Mouse (Mus musculus): ENCODE data around the gene Galnt11.
"Not testable (repeated sequence)": the region's sequence is repeated elsewhere in the genome, so short reads cannot be mapped to it uniquely, and the experiment has no call there.

Galnt11 gene

GRCm38 (mm10) chr5:25221604-25222003, at the start of gene Galnt11:
Gene Galnt11, plus strand, starts transcription at chr5:25221904.
- DNase-seq (ENCODE audit: low read depth, low spot score), result no peak

GRCm38 (mm10) chr5:25177937-25178336, 43.8 kb upstream of the Galnt11 start:
- not testable (repeated sequence) for DNase-seq (ENCODE audit: low read depth, low spot score)

DNA sequence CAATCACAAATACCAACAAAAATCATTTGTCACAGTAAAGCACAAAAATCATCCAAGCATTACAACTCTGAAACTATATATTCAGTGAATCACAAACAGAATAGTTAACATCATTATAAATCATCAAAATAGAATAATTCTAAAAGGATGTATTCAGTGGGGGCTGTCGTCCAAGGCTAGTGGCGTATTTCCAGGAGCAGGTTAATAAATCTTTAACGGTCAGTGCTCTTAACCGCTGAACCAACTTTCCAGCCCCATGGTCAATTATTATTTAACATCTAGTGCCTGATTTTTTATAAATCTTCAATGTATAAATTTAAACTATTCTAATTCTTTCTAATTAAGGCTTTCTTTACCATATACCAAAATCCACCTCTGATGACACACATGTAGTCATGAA, 43.2 kb upstream of the Galnt11 start:
- DNase-seq (ENCODE audit: low read depth, low spot score), result not testable (repeated sequence)

DNA sequence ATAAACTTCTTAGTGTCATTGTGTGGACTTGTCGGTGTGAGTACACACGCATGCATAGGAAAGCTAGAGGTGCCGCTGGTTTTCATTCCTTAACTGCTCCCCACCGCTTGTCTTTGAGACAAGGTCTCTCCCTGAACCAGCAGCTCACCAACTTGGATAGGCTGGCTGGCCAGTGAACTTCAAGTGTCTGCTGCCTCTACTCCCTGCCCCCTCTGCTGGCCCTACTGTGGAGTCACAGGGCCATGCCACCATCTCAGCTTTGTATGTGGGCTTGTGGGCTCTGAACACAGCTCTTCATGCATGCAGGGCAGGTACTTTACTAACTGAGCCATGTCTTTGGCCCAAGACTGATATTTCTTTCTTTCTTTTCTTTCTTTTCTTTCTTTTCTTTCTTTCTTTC, 42.4 kb upstream of the Galnt11 start:
- DNase-seq (ENCODE audit: low read depth, low spot score), result peak; percentile 35

- DNase-seq (ENCODE audit: low read depth, low spot score), result no peak
Measured at GRCm38 (mm10) chr5:25179936-25180488, 41.7 kb upstream of the Galnt11 start.

DNA sequence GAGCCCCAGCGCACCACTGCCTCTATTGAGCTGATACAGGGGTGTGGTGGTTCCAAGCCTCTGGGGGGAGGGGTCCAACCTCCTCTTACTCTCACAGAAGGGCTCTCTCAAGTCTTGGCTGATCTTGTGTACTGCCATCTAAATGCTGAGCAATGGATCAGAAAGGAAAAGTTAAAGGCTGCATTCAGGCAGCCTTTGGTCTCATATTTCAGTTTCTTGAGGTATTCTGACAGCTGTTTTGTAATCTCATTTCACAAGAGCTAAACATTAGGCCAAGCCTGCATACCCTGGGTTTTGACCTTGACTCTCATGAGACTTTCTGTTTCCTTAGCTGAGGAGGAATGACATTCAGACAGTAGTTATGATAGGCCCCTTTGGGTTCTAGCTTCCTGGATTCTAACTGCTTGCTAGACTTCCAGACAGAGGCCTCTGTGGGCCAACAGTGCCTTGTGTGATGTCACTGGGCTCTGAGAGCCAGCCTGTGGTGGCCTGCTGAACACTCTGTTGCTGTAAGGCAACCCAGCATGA, 40.6 kb upstream of the Galnt11 start, which contains the start of gene Galntl5:
Gene Galntl5 (plus strand): TSS at position 457 of the 528 bp plus-strand sequence.
- DNase-seq (ENCODE audit: low read depth, low spot score), result no peak

DNA sequence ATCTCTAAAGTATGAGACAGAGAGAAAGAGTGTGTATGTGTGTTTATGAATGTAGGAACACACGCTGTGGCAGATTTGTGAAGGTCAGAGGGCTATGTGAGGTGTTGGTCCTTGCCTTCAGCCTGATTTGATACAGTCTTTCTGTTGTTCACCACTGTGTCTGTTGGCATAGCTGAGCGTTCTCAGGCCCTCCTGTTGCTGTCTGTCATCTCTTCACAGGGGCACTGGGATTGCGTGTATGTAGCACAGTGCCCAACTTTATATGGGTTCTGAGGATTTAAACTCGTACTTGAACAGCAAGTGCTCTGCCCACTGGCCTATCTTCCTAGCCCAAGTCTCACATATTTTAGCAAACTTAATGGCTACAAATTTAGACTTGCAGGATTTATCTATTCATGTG, 38.1 kb upstream of the Galnt11 start:
- no peak for DNase-seq (ENCODE audit: low read depth, low spot score)

- no peak for DNase-seq (ENCODE audit: low read depth, low spot score)
Measured at GRCm38 (mm10) chr5:25184594-25184993, 37.1 kb upstream of the Galnt11 start.

GRCm38 (mm10) chr5:25187727-25188126, 34.0 kb upstream of the Galnt11 start:
- DNase-seq (ENCODE audit: low read depth, low spot score), result no peak

DNA sequence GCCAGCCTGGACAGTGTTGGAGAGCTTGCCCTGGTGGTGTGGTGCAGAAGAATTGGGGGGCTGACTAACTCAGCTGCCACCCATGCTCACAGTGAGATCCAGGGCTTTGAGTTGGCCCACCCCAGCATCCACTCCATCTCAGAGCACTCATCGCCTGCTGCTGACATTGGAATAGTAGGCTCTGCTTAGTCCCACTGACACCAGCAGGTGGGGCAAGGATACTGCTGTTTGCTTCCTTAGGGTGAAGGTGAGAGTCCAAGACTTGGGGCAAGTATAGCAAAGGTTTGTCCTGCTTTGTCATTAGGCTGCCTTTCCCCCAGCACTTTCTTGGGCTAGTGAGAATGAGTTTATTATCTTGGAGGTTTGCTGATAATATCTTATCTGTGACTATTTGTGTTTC, 32.9 kb upstream of the Galnt11 start:
- DNase-seq (ENCODE audit: low read depth, low spot score), result peak; percentile 44

GRCm38 (mm10) chr5:25190521-25190920, 31.2 kb upstream of the Galnt11 start:
- no peak for DNase-seq (ENCODE audit: low read depth, low spot score)

- no peak for DNase-seq (ENCODE audit: low read depth, low spot score)
Measured at GRCm38 (mm10) chr5:25211872-25212271, 9.8 kb upstream of the Galnt11 start.

DNA sequence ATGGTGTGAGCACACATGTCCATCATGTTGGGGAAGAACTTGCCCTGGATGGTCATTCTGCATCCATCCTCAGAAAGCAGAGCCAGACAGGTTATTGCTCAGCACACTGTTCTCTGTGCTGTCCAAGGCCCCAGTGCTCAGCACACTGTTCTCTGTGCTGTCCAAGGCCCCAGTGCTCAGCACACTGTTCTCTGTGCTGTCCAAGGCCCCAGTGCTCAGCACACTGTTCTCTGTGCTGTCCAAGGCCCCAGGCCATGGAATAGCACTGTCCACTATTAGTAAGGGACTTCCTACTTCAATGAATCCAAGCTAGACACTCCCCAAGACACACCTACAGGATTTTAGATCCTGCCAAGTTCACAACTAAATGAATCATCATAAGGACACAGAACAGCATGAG, 8.5 kb upstream of the Galnt11 start:
- not testable (repeated sequence) for DNase-seq (ENCODE audit: low read depth, low spot score)

DNA sequence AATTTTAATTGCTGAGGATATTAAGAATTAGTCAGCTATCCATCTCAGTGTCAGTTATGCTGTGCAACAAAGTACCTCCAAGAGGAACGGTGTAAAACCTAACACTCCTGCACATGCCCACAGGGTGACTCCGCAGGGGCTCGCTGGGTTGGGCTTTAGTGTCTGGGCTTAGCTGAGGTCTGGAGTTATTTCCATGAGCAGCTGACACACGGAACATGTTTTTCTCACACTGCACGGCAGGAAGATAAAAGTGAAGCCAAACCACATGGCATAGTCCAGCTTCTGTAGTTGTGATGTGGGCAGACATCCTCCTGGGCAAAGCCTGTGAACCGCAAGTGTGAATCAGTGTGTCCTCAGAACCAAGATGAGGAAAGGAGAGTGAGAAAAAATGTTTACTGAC, 6.7 kb upstream of the Galnt11 start:
- no peak for DNase-seq (ENCODE audit: low read depth, low spot score)

DNA sequence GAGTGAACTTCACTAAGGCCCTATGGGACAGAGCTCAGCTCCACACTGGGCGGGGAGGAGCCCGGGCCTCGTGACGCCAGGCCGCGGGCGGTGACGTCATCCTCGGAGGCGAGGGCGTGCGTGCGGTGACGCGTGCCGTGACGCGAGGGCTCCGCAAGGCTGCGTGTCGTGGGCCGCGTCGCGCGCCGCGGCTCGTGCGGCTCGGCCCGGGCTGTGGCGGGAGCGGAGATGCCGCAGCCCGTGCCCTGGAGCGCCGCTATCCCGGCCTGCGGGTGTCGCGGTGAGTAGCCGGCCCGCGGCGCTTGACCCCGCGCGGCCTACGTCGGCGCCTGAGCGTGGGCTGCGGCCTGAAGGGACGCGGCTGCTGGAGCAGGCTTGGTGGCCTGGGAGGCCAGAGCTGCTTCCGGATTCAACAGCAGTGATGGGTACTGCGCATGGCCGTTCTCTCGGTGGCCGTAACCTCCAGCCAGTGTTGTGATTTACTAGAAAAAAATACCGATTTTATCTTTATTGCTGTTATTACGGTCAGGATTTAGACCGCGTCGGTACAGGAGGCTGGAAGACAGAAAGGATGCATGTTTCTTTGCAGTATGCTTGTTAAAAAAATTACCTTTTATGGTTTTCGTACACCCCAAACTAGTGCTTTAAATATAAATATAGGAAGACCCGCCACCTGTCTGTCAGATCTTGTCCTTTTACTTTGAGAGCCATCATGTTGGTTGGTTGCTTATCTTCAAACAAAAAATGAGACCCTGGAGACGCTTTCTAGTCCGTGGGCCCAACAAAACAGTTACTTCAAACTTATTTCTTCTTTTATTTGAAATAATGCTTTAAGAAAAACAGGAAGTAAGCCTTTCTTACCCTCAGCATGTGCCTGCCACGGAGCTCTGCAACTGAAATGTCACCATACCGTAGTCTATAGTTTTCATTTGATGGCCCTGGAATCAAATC, 1.3 kb downstream of the Galnt11 start, which contains the start of gene E130116L18Rik:
Gene E130116L18Rik (minus strand): TSS at position 402 of the 951 bp plus-strand sequence.
- peak; percentile 86 for DNase-seq (ENCODE audit: low read depth, low spot score)

- DNase-seq (ENCODE audit: low read depth, low spot score), result not testable (repeated sequence)
Measured at GRCm38 (mm10) chr5:25224377-25224776, 2.7 kb downstream of the Galnt11 start.

DNA sequence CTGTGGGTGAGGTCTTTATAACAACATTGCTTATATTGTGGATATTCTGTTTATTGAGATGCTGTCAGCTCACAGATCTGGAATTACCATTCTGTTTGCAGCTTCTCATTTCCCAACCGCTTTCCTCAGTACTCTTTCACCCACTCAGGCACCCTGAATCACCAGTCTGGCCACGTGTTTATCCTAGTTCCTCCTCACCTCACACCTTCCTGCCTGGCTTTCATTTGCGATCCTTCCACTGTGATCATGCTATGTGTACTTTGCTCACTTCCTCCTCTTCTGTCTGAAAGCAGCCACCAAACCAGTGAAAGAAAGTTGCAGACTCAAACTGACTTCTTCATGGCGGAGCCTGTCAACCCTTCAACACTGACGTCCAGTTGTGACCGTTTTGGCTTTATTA, 21.4 kb downstream of the Galnt11 start:
- no peak for DNase-seq (ENCODE audit: low read depth, low spot score)

DNA sequence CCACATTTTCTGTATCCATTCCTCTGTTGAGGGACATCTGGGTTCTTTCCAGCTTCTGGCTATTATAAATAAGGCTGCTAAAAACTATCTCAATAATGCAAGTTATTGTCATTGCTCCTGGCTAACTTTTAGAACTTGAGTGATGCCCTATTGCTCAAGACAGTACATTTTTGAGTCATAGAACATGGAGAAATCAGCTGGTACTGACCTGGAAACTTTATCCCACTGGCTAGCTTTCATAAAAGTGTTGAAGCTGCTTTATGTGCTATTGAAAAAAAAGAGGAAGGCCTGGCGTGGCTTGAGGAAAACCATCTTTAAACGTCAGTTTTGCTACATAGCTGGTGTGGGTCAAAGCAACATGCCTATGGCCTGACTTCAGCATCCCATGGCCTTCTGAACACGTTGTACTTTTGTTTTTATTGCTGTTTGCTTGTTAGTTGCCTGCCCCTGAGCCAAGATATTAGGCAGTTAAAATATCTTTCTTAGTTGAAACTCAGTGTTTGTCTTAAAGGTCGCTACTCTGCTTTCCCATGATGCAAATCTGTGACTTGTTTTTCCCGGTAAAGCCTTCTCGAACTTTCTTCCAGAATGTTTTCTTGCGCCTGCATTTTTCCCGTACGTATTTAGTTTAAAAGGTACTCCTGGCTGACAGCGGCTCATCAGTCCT, 24.2 kb downstream of the Galnt11 start:
- no peak for DNase-seq (ENCODE audit: low read depth, low spot score)

GRCm38 (mm10) chr5:25246473-25246865, 24.8 kb downstream of the Galnt11 start:
- no peak for DNase-seq (ENCODE audit: low read depth, low spot score)

- DNase-seq (ENCODE audit: low read depth, low spot score), result no peak
Measured at GRCm38 (mm10) chr5:25247036-25247435, 25.3 kb downstream of the Galnt11 start.

DNA sequence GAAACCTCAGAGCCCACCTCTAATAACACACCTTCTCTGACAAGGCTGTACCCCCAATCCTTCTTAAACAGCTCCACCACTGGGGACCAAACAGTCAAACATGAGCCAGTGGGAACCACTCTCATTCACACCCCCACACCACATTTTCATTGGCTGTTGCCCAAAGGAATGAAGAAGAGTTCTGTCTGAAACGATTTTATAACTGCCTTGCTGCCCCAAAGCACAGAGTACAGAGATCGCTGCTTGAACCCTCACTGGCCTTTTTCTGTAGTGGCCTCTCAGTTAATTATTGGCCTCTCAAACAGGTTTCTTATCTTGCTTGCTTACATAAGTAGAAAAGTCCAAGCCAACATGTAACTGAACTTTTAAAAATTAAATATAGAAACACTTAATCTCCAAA, 30.7 kb downstream of the Galnt11 start:
- DNase-seq (ENCODE audit: low read depth, low spot score), result no peak
